Mouse (Mus musculus): ENCODE results near the gene Prkaa1.
"Not testable (repeated sequence)": the region's sequence is repeated elsewhere in the genome, so short reads cannot be mapped to it uniquely, and the experiment has no call there.

Gene Prkaa1

GRCm38 (mm10) chr15:5165121-5165773, 21.6 kb downstream of the Prkaa1 start:
- DNase-seq (ENCODE audit: inconsistent ontology term) = no peak

- DNase-seq (ENCODE audit: inconsistent ontology term) = no peak
Measured at GRCm38 (mm10) chr15:5173217-5173820, 29.7 kb downstream of the Prkaa1 start.

- DNase-seq (ENCODE audit: inconsistent ontology term) = peak; percentile 13
Measured at GRCm38 (mm10) chr15:5184668-5185330, 41.1 kb downstream of the Prkaa1 start.

DNA sequence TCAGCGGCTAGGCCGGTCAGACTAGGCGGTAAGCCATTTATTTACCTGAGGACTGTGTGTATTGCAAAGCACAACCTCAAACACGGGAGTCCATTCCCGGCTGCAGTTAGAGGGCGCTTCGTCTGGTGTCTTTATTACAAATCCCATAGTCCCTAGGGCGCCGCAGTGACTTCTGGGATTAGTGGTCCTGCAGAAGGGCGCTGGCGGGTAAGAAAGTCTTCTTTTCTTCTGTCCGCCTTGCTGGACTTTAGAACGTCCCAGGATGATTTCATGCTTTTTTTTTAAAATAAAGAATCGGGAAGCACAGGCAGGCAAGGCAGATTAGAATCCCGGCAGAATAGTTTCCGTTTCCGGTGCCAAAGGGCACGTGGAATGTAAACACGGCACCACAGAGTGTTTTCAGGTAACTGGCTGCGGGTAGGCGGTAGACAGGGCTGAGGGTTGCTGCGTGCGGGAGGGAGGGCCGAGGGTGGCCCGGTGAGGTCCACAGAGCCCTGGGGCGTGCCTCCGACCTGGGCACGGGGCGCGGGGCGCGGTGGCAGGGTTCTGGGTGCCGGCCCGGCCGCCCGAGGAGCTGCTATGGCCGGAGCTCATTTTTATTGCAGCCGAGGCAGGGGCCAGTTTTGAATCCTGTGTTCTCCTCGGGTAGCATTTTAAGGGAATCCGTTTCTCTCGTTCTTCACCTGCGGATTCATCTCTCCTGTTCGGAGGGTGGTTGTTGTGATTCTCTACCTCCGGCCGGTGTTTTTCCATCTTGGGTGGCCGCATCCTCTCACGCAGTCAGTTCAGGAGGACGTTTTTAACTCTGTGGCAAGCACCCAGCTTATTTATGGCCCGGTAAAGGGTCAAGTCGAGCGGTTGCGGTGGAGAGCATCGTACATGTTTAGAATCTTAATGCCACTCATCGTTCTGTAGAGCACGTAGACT, 42.0 kb downstream of the Prkaa1 start, which contains the start of gene Ttc33:
Ttc33 (plus strand) TSS at position 160 of the 927 bp plus-strand sequence.
- peak; percentile 70 for DNase-seq (ENCODE audit: inconsistent ontology term)

- peak; percentile 30 for DNase-seq (ENCODE audit: inconsistent ontology term)
Measured at GRCm38 (mm10) chr15:5186293-5186675, 42.6 kb downstream of the Prkaa1 start.

GRCm38 (mm10) chr15:5187116-5187515, 43.5 kb downstream of the Prkaa1 start:
- DNase-seq (ENCODE audit: inconsistent ontology term) = no peak

DNA sequence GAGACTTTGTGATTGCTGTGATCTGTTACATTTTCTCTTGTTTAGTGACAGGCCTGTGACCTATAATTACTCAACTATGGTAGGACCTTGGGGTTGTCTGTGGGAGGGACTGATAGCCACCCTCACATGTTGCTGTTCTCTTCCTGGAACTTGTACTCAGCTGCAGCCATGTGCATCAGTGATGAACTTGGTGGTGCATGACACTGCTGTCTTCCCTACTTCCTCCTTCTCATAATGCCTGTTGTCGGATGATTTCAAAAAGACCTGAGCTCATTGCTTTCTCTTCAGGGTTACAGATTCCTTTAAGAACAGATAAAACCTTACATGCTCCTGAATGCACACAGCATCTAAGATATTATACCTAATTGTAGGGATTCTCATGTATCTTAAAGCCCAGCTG, 44.4 kb downstream of the Prkaa1 start:
- no peak for DNase-seq (ENCODE audit: inconsistent ontology term)

DNA sequence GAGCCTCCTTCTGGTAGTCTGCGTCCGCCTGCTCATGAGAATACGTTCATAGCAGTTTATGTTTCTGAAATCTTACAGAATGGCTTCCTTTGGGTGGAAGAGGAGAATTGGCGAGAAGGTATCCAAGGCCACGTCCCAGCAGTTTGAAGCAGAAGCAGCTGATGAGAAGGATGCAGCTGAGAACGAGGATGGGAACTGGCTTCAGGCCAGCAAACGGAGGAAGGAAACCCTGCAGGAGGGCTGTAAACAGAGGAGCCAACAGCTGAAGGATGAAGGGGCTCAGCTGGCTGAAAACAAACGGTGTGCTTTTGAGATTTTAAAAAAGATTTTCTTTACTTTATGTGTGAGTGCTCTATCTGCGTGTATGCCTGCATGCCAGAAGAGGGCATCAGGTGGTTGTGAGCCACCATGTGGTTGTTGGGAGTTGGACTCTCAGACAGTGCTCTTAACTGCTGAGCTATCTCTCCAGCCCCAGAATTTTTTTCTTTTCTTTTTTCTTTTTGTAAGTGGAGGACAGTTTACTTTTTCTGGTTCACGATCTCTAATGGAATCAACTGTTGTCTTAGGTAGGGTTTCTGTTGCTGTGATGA, 45.9 kb downstream of the Prkaa1 start:
- DNase-seq (ENCODE audit: inconsistent ontology term) = no peak

GRCm38 (mm10) chr15:5193833-5194232, 50.2 kb downstream of the Prkaa1 start:
- DNase-seq (ENCODE audit: inconsistent ontology term) = no peak

- DNase-seq (ENCODE audit: inconsistent ontology term) = peak; percentile 9
Measured at GRCm38 (mm10) chr15:5194446-5194845, 50.8 kb downstream of the Prkaa1 start.

- DNase-seq (ENCODE audit: inconsistent ontology term) = no peak
Measured at GRCm38 (mm10) chr15:5194931-5195330, 51.3 kb downstream of the Prkaa1 start.

GRCm38 (mm10) chr15:5195987-5196514, 52.4 kb downstream of the Prkaa1 start:
- peak; percentile 22 for DNase-seq (ENCODE audit: inconsistent ontology term)

DNA sequence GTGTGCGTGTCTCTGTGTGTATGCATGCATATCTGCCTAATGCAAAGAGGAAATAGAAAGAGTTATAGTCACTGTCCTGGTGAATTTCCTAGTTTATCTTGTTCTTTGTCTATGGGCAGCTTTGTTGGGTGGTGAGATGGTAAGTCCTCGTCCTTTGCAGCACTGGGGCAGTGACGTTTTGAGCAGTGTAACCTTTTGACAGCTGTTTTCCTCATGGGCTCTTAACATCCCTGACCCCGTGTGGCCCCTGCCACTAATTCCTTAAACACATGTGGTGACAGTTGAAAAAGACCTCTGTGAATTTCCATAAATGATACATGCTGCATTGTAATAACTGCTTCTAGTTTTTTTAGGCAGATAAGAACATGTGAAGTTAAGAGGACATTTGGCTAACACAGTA, 53.0 kb downstream of the Prkaa1 start:
- no peak for DNase-seq (ENCODE audit: inconsistent ontology term)

- DNase-seq (ENCODE audit: inconsistent ontology term) = no peak
Measured at GRCm38 (mm10) chr15:5205222-5205621, 61.6 kb downstream of the Prkaa1 start.

GRCm38 (mm10) chr15:5209116-5209515, 65.5 kb downstream of the Prkaa1 start:
- no peak for DNase-seq (ENCODE audit: inconsistent ontology term)

GRCm38 (mm10) chr15:5220491-5220890, 76.8 kb downstream of the Prkaa1 start:
- DNase-seq (ENCODE audit: inconsistent ontology term) = no peak

DNA sequence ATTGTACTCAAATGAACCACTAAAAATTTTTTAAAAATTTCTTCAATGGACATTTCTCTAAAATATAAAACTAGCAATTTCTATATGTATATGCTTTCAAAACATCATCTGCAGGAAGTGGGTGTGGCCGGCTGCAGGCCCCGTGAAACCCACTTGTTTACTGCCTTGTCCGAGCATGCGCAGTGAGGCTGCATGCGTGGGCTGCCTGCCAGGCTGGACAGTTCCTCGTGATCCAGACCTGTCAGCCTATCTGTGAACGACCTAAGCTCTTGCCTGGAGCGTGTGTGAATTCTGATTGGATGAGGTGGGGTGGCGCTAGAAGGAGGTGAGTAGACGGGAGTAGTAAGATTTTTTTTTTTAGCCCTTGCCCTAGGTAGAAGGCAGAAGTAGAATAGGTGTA, 87.1 kb downstream of the Prkaa1 start:
- DNase-seq (ENCODE audit: inconsistent ontology term) = not testable (repeated sequence)
